Mouse (Mus musculus) myocyte (in vitro differentiated cells): Measurements from ENCODE around the gene Ttll11. TPM values are rescaled to one million over a fixed set of nuclear protein-coding genes. Genes with fewer than 3 reads are reported as not detected.

Experiments
- H3K27me3 ChIP-seq: one replicate; pipeline ENCODE4 v1.6.1; 2011; ENCODE audit not compliant: control insufficient read depth, insufficient read depth, insufficient read length
- H3K36me3 ChIP-seq: one replicate; pipeline ENCODE4 v1.6.1; 2011; ENCODE audit not compliant: control insufficient read depth, insufficient read depth
- H3K4me2 ChIP-seq: one replicate; pipeline ENCODE4 v1.6.1; 2011; ENCODE audit warnings: low read depth, control low read depth
- H3K4me3 ChIP-seq: one replicate; pipeline ENCODE4 v1.5.1; 2011; ENCODE audit warnings: mild to moderate bottlenecking, control low read depth, moderate library complexity
- H3K79me2 ChIP-seq: one replicate; pipeline ENCODE4 v1.6.1; 2011; ENCODE audit not compliant: control insufficient read depth, insufficient read depth
- H3ac ChIP-seq: one replicate; pipeline ENCODE4 v1.6.1; 2011; ENCODE audit not compliant: control insufficient read depth, insufficient read length
- CEBPB ChIP-seq: IDR thresholded peaks from 2 replicates; pipeline ENCODE4 v1.6.1; 2011; ENCODE audit warnings: mild to moderate bottlenecking, moderate library complexity; ENCODE audit not compliant: poor library complexity, insufficient read depth, severe bottlenecking
- E2F4 ChIP-seq: IDR thresholded peaks from one replicate; pipeline ENCODE4 v1.6.1; 2011; ENCODE audit warnings: mild to moderate bottlenecking, control low read depth, moderate library complexity; ENCODE audit not compliant: insufficient read depth
- MYOD1 ChIP-seq, 3 experiments: IDR thresholded peaks; one replicate each; pipeline ENCODE4 v1.6.1; 2011; ENCODE audit warnings: control low read depth in 2 of 3, low read depth in 2 of 3, mild to moderate bottlenecking in 2 of 3, moderate library complexity in 1 of 3; ENCODE audit not compliant: insufficient read length in 2 of 3, control insufficient read depth in 1 of 3
- POLR2A ChIP-seq: IDR thresholded peaks from one replicate; pipeline ENCODE4 v1.6.1; 2011; ENCODE audit warnings: low read depth, mild to moderate bottlenecking, control low read depth, moderate library complexity; ENCODE audit not compliant: insufficient read length
- POLR2AphosphoS2 ChIP-seq: IDR thresholded peaks from one replicate; pipeline ENCODE4 v1.6.1; 2011; ENCODE audit warnings: low read depth, control low read depth; ENCODE audit not compliant: insufficient read length
- REST ChIP-seq: IDR thresholded peaks from one replicate; pipeline ENCODE4 v1.6.1; 2011; ENCODE audit warnings: mild to moderate bottlenecking, control low read depth, moderate library complexity; ENCODE audit not compliant: insufficient read depth, insufficient read length
- SRF ChIP-seq: IDR thresholded peaks from one replicate; pipeline ENCODE4 v1.6.1; 2011; ENCODE audit warnings: low read depth; ENCODE audit not compliant: control insufficient read depth, insufficient read length
- TCF12 ChIP-seq: IDR thresholded peaks from one replicate; pipeline ENCODE4 v1.6.1; 2011; ENCODE audit warnings: mild to moderate bottlenecking, control low read depth; ENCODE audit not compliant: poor library complexity, insufficient read depth, severe bottlenecking
- TCF3 ChIP-seq: IDR thresholded peaks from one replicate; pipeline ENCODE4 v1.6.1; 2011; ENCODE audit warnings: low read depth, control low read depth; ENCODE audit not compliant: insufficient read length
- USF1 ChIP-seq: IDR thresholded peaks from one replicate; pipeline ENCODE4 v1.6.1; 2011; ENCODE audit warnings: low read depth, mild to moderate bottlenecking, control low read depth, moderate library complexity
- polyA plus RNA-seq: library from polyadenylated mRNA; unstranded; fragments of >200 nt; fragmentation: generic; extraction: Trizol; gene quantifications from one replicate; pipeline ENCODE4 v1.2.1, GENCODE M21; 2012; ENCODE audit warnings: missing spikeins

Gene Ttll11
- polyA plus RNA-seq, 1 experiment = 9.8 TPM

- Histone ChIP-seq H3K4me2 (no peak overlapping the region), H3K79me2 (peaks cover 85% of the 10 kb centered on the region), H3K27me3 (no peaks in the 10 kb centered on the region), H3K36me3 (no peaks in the 10 kb centered on the region), H3ac (no peak overlapping the region), H3K4me3 (no peak overlapping the region)
- TF ChIP-seq TCF3 (no peak), POLR2AphosphoS2 (no peak), MYOD1 (IDR thresholded peaks at IDR 0.05; ENCODE audit: control insufficient read depth in 1 of 3, insufficient read length in 2 of 3, low read depth in 2 of 3) (no peak), E2F4 (no peak), SRF (no peak), CEBPB (no peak), POLR2A (no peak), USF1 (no peak), REST (no peak), TCF12 (no peak)
Observed at GRCm38 (mm10) chr2:35702001-35702400, 277.7 kb downstream of the Ttll11 start.

Other genes with a start within 250 kb of the Ttll11 start
- gene Ndufa8, start 69.5 kb upstream of the Ttll11 start, polyA plus RNA-seq = 299 TPM
- gene Morn5, start 69.5 kb upstream of the Ttll11 start, polyA plus RNA-seq = 0.16 TPM
- 1.1 TPM for gene Lhx6, start 125.5 kb upstream of the Ttll11 start, polyA plus RNA-seq
- 40.9 TPM for gene Mrrf, start 156.5 kb upstream of the Ttll11 start, polyA plus RNA-seq
- 30.2 TPM for gene Rbm18, start 156.9 kb upstream of the Ttll11 start, polyA plus RNA-seq